Mouse (Mus musculus) heart, embryonic 10.5 days (tissue): ENCODE results near the gene Cd200. TPM values are rescaled to one million over a fixed set of nuclear protein-coding genes. Genes with fewer than 3 reads are reported as not detected.
A peak's percentile ranks its signal among the peaks of the same experiment; 100 is the strongest.
"Not testable (repeated sequence)": the region's sequence is repeated elsewhere in the genome, so short reads cannot be mapped to it uniquely, and the experiment has no call there.

Experiments used
- DNase-seq: peaks from one replicate; pipeline ENCODE4 v3.0.0-alpha.2; 2017; ENCODE audit warnings: low spot score
- H3K27ac ChIP-seq: fragments of 300-500 bp; sonication (generic); 2 replicates; pipeline ENCODE4 v1.5.1; 2016; ENCODE audit warnings: mild to moderate bottlenecking
- H3K27me3 ChIP-seq: fragments of 300-500 bp; sonication (generic); 2 replicates; pipeline ENCODE4 v1.6.1; 2016; ENCODE audit warnings: mild to moderate bottlenecking; ENCODE audit not compliant: poor library complexity, insufficient read depth, severe bottlenecking
- H3K36me3 ChIP-seq: fragments of 300-500 bp; sonication (generic); 2 replicates; pipeline ENCODE4 v1.6.1; 2016; ENCODE audit warnings: mild to moderate bottlenecking, moderate library complexity
- H3K4me1 ChIP-seq: fragments of 300-500 bp; sonication (generic); 2 replicates; pipeline ENCODE4 v1.6.1; 2016; ENCODE audit warnings: mild to moderate bottlenecking
- H3K4me3 ChIP-seq: fragments of 300-500 bp; sonication (generic); 2 replicates; pipeline ENCODE4 v1.5.1; 2016; ENCODE audit warnings: mild to moderate bottlenecking, moderate library complexity
- H3K9me3 ChIP-seq: fragments of 300-500 bp; sonication (generic); 2 replicates; pipeline ENCODE4 v1.6.1; 2016; ENCODE audit warnings: mild to moderate bottlenecking, moderate library complexity
- WGBS: fragments of 180-500 bp; shearing (Covaris S2); methylation state at CpG from one replicate; pipeline ENCODE4 v1.1.7; 2016; 5-methylcytosine and 5-hydroxymethylcytosine counted together
- polyA plus RNA-seq: library from polyadenylated mRNA; unstranded; fragments of >200 nt; fragmentation: Nextera tagmentation; extraction: Ambion mirVana; gene quantifications from 2 replicates; pipeline ENCODE4 v1.2.1, GENCODE M21; 2016

The Cd200 gene
- polyA plus RNA-seq, 1 experiment from 2014 or later: 4.2 TPM

- Histone ChIP-seq H3K27ac (no peak overlapping the region), H3K27me3 (no peaks in the 10 kb centered on the region), H3K4me1 (no peaks in the 10 kb centered on the region), H3K9me3 (no peaks in the 10 kb centered on the region), H3K36me3 (no peaks in the 10 kb centered on the region), H3K4me3 (no peak overlapping the region)
- DNase-seq: no peak
- 78% methylated on average over 2 of the region's 2 CpGs for WGBS
Measured at GRCm38 (mm10) chr16:45374074-45374473, 34.8 kb downstream of the Cd200 start.

DNA sequence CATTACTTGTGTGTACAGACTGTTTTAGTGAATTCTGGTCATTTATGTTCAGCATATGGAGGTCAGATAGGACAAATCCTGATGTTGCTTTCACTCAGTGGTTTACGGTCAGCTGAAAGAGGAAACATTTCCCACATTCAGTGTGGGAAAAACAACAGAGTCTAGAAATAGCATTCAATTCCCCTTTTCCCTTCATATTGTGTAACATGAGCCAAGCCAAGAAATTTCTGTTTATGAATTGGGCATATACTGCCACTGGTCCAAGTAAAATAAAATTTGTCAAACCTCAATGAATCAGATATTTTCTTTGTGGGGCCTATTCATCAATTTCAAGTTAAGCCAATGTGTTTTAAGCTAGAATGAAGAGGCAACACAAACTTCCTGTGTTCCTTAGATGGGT lies 37.8 kb downstream of the Cd200 start:
- H3K36me3 ChIP-seq: no peaks in the 10 kb centered on the region
- WGBS: 80% methylated on average over 1 of the region's 1 CpGs
- DNase-seq: no peak
- no peaks in the 10 kb centered on the region for H3K4me1 ChIP-seq
- H3K4me3 ChIP-seq: no peak overlapping the region
- no peaks in the 10 kb centered on the region for H3K9me3 ChIP-seq
- no peaks in the 10 kb centered on the region for H3K27me3 ChIP-seq
- no peak overlapping the region for H3K27ac ChIP-seq

GRCm38 (mm10) chr16:45369285-45369965 lies 39.4 kb downstream of the Cd200 start:
- H3K4me3 ChIP-seq: no peak overlapping the region
- no peaks in the 10 kb centered on the region for H3K9me3 ChIP-seq
- no peaks in the 10 kb centered on the region for H3K36me3 ChIP-seq
- WGBS: 61% methylated on average over 4 of the region's 4 CpGs
- no peak overlapping the region for H3K27ac ChIP-seq
- no peak for DNase-seq
- no peaks in the 10 kb centered on the region for H3K4me1 ChIP-seq
- no peaks in the 10 kb centered on the region for H3K27me3 ChIP-seq

DNA sequence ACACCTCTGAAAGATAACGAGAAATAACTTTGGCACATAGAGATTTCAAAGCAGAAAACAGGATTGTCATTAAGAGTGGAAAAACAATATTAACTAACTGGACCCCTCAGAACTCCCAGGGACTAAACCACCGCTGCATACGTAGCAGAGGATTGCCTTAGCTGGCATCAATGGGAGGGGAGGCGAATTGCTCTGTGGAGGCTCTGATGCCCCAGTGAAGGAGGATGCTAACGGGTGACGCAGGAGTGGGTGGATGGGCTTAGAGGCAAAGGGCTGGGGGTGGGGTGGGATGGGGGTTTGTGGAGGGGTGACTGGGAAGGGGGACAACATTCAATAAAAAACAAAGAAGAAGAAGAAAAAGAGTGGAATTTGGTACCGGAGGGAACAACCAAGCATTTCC lies 42.7 kb downstream of the Cd200 start:
- H3K27ac ChIP-seq: no peak overlapping the region
- H3K36me3 ChIP-seq: no peaks in the 10 kb centered on the region
- WGBS: 65% methylated on average over 7 of the region's 7 CpGs
- DNase-seq: no peak
- H3K9me3 ChIP-seq: no peaks in the 10 kb centered on the region
- H3K4me1 ChIP-seq: no peaks in the 10 kb centered on the region
- no peak overlapping the region for H3K4me3 ChIP-seq
- H3K27me3 ChIP-seq: no peaks in the 10 kb centered on the region

DNA sequence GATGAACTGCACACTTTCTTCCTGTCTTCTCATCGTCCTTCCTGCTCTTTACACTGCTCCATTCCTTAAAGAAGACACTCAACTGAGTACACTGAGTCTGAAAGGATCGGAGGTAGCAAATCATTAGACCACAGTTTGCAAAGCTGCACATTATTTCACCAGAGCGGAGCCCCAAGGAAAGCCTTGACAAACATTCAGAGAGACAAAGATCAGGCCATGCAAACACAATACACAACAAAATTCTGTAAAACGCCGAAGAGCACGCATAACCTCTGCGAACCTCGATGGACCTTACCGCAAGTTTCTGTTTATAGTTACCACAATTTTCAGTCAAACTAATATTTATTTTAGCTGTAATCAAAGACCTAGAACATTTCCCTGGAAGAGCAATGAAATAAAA lies 43.5 kb downstream of the Cd200 start:
- 85% methylated on average over 9 of the region's 9 CpGs for WGBS
- H3K4me3 ChIP-seq: no peak overlapping the region
- no peaks in the 10 kb centered on the region for H3K9me3 ChIP-seq
- no peak for DNase-seq
- H3K27ac ChIP-seq: no peak overlapping the region
- H3K4me1 ChIP-seq: no peaks in the 10 kb centered on the region
- H3K27me3 ChIP-seq: no peaks in the 10 kb centered on the region
- H3K36me3 ChIP-seq: no peaks in the 10 kb centered on the region

DNA sequence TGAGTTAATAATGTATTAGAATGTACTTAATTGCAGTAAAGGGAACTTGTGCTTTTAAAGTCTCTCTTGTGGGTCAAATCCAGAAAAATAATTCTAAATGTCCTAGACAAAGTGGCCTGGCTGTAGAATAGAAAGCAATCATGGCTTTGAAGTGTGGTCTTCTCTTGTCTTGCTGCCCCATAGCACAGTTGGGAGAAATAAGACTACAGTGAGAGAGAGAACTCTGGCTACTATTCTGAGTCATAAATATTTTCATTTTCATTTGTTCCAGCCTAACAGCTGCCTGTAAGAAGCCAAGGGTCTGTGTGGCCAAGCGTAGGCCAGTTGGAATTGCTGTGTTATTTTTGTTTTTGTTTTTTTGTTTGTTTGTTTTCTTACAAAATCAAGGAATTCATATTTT lies 44.2 kb downstream of the Cd200 start:
- H3K4me3 ChIP-seq: no peak overlapping the region
- H3K27me3 ChIP-seq: no peaks in the 10 kb centered on the region
- no peaks in the 10 kb centered on the region for H3K4me1 ChIP-seq
- 92% methylated on average over 1 of the region's 1 CpGs for WGBS
- no peak overlapping the region for H3K27ac ChIP-seq
- no peaks in the 10 kb centered on the region for H3K9me3 ChIP-seq
- H3K36me3 ChIP-seq: no peaks in the 10 kb centered on the region
- DNase-seq: no peak

DNA sequence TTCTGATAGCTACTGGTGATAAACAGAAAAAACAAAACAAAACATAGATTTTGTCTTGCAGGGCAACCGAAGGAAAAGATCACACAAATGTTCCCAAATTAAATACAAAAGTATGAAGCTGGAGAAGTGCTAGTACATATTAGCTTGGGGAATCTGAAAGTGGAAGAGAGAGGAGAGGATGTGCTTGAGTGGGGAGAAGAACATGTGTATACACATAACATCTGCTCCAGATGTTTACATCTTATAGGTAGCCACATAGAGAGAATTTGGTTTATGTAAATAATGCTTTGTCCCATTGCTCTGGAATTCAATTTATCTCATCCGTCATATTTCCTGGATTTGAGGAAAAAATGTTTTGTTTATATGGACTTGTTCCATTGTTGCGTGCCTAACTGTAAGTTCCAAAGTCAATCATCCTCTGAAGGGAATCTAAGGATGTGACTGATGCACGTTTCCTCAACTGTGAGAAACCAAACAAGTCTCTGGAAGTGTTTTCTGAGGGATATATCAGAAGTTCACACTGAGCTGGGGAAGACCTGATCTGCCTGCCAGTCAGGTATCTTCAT lies 45.3 kb downstream of the Cd200 start:
- 66% methylated on average over 4 of the region's 4 CpGs for WGBS
- Histone ChIP-seq H3K4me3 (no peak overlapping the region), H3K4me1 (no peaks in the 10 kb centered on the region), H3K27ac (no peak overlapping the region), H3K27me3 (no peaks in the 10 kb centered on the region), H3K36me3 (no peaks in the 10 kb centered on the region), H3K9me3 (no peaks in the 10 kb centered on the region)
- DNase-seq: no peak

GRCm38 (mm10) chr16:45361450-45361849 lies 47.4 kb downstream of the Cd200 start:
- no peaks in the 10 kb centered on the region for H3K36me3 ChIP-seq
- DNase-seq: no peak
- no peak overlapping the region for H3K27ac ChIP-seq
- no peak overlapping the region for H3K4me3 ChIP-seq
- no peaks in the 10 kb centered on the region for H3K4me1 ChIP-seq
- no peaks in the 10 kb centered on the region for H3K27me3 ChIP-seq
- H3K9me3 ChIP-seq: no peaks in the 10 kb centered on the region

DNA sequence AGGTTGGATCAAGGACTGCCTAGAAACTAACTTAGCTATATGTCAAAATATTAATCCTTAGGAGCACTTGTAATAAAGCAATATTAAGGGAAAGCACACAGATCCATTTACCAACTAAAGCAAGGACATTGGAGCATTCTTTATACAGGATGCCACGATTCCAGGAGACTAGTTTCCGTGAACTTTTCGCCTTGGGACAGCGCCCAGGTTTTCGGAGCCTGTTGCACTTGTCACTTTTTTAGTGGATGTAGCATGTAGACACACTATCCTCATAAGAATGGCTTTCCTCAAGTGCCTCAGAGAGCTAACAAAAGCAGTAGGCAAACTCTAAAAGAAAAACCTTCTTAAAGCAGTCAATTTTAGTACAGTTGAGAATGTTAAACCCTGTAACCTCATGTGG lies 50.4 kb downstream of the Cd200 start:
- not testable (repeated sequence) for H3K4me1 ChIP-seq, DNase-seq, H3K9me3 ChIP-seq, H3K27me3 ChIP-seq, H3K36me3 ChIP-seq, H3K4me3 ChIP-seq, H3K27ac ChIP-seq
- 92% methylated on average over 5 of the region's 5 CpGs for WGBS

GRCm38 (mm10) chr16:45357134-45357533 lies 51.7 kb downstream of the Cd200 start:
- WGBS: 83% methylated on average over 1 of the region's 1 CpGs
- Histone ChIP-seq H3K36me3 (no peaks in the 10 kb centered on the region), H3K4me1 (no peaks in the 10 kb centered on the region), H3K27me3 (no peaks in the 10 kb centered on the region), H3K27ac (no peak overlapping the region), H3K4me3 (no peak overlapping the region), H3K9me3 (no peaks in the 10 kb centered on the region)
- DNase-seq: no peak

- Histone ChIP-seq H3K36me3 (no peaks in the 10 kb centered on the region), H3K27ac (no peak overlapping the region), H3K27me3 (no peaks in the 10 kb centered on the region), H3K4me3 (no peak overlapping the region), H3K4me1 (no peaks in the 10 kb centered on the region), H3K9me3 (no peaks in the 10 kb centered on the region)
- DNase-seq: peak; percentile 87
Measured at GRCm38 (mm10) chr16:45352875-45353274, 56.0 kb downstream of the Cd200 start.

DNA sequence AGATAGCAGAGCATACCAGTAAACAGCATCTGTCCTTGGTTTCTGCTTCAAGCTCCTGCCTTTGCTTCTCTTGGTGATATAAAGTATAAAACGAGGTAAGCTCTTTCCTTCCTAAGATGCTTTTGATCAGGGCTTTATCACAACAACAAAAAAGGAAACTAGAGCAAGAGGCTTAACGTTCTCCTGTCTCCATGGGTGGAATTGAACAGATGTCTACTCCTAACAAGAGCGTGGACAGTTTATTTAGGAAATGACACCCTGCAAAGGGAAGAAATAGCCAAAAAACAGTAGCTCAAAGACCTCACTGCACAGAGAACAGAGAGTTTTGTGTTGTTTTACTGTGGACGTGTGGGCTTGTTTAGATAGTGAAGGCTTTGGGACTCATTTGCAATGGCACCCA lies 58.1 kb downstream of the Cd200 start:
- H3K4me1 ChIP-seq: no peaks in the 10 kb centered on the region
- 51% methylated on average over 4 of the region's 4 CpGs for WGBS

GRCm38 (mm10) chr16:45349523-45350298 lies 59.1 kb downstream of the Cd200 start:
- no peak overlapping the region for H3K4me3 ChIP-seq
- H3K27ac ChIP-seq: no peak overlapping the region
- 76% methylated on average over 3 of the region's 3 CpGs for WGBS
- H3K4me1 ChIP-seq: no peaks in the 10 kb centered on the region
- no peaks in the 10 kb centered on the region for H3K27me3 ChIP-seq
- DNase-seq: no peak
- no peaks in the 10 kb centered on the region for H3K9me3 ChIP-seq
- H3K36me3 ChIP-seq: no peaks in the 10 kb centered on the region

More for the DNA sequence above, 58.1 kb downstream of the Cd200 start:
- H3K4me3 ChIP-seq: no peak overlapping the region
- no peaks in the 10 kb centered on the region for H3K27me3 ChIP-seq
- no peaks in the 10 kb centered on the region for H3K9me3 ChIP-seq
- DNase-seq: no peak
- H3K36me3 ChIP-seq: no peaks in the 10 kb centered on the region
- no peak overlapping the region for H3K27ac ChIP-seq
